Mouse (Mus musculus) left cerebral cortex, postnatal 10 days (tissue): ENCODE measurements around the gene Vwa8. TPM values are rescaled to one million over a fixed set of nuclear protein-coding genes. Genes with fewer than 3 reads are reported as not detected.

Experiments
- DNase-seq, 2 experiments: peaks; one replicate each; pipeline ENCODE4 v3.0.0; 2021 to 2022; ENCODE audit warnings: low spot score in 2 of 2, mixed read lengths in 1 of 2; ENCODE audit errors: extremely low spot score in 1 of 2
- intact Hi-C: fragments of 180-260 bp; cut with DNase I; formaldehyde crosslinking; loops from one replicate; pipeline ENCODE4 v1.15.1; 2025
- total RNA-seq, 2 experiments: library from RNA; stranded (reverse); gene quantifications; 2 replicates each; pipeline ENCODE4 v1.2.3; 2021

The Vwa8 gene
- total RNA-seq, 2 experiments from 2014 or later = 21.6 to 22.0 TPM

GRCm38 (mm10) chr14:79035575-79035974 lies 186.7 kb downstream of the Vwa8 start:
- DNase-seq = no peak
- intact Hi-C loops = no loop called here

GRCm38 (mm10) chr14:79047186-79047585 lies 198.3 kb downstream of the Vwa8 start:
- intact Hi-C loops = no loop called here
- no peak for DNase-seq

- DNase-seq = no peak
- intact Hi-C loops = no loop called here
Observed at GRCm38 (mm10) chr14:79047956-79048355, 199.1 kb downstream of the Vwa8 start.

GRCm38 (mm10) chr14:79049544-79049943 lies 200.7 kb downstream of the Vwa8 start:
- intact Hi-C loops = no loop called here
- DNase-seq = no peak

GRCm38 (mm10) chr14:79065636-79066035 lies 216.8 kb downstream of the Vwa8 start:
- DNase-seq = no peak
- intact Hi-C loops = no loop called here

- intact Hi-C loops = no loop called here
- no peak for DNase-seq
Observed at GRCm38 (mm10) chr14:79069515-79069914, 220.7 kb downstream of the Vwa8 start.

DNA sequence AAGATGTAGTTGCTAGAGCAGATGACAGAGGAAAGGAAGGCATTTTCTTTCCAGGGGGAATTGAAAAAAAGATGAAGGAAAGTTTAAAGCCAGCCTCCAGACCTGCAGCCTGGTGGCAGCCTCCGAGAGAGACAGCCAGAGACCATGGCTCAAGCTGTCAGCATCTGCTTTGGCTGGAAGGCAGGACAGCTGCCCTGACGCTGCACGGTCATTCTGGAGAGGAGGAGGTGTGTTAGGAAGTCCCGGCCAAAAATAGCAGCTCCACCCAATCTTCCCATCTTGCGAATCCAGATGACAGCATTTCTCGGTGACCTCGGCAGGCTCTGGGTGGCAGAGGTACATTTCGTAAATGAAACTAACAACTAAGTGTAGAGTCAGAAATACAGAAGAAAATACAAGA lies 225.9 kb downstream of the Vwa8 start:
- intact Hi-C loops = no loop called here
- DNase-seq = no peak

DNA sequence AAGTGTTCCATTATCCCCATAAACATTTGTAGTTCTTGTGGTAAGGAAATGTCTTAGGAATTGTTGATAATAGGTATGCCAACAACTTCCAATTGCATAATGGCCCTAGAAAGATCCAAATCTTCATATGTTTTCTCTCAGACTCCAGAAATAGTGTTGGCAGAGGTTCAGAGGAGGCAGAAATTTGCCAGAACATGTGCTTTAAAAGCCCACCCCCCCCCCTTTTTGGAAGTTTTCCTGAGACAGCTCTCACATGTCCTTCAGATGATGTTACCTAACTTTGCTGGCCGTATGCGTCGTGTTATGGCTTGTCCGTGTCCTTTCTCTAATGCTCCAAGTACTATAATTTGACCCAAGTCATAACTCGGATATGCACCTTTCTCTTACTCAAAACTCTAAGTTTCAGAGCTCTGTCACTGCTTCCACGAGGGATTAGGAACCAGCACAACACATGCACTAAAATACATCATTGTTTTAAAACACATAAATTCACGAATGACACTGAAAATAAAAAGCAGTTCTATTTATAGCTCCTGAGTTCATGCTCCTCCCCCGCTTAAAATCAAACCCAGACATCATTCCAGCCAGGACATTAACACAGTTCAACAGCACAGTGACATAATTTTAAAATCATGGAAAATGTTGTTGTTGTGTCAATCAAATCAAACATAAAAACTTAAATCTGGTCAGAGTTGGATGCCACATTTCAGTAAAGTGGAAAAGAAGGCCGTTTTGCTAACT lies 227.9 kb downstream of the Vwa8 start:
- intact Hi-C loops = no loop called here
- no peak for DNase-seq

DNA sequence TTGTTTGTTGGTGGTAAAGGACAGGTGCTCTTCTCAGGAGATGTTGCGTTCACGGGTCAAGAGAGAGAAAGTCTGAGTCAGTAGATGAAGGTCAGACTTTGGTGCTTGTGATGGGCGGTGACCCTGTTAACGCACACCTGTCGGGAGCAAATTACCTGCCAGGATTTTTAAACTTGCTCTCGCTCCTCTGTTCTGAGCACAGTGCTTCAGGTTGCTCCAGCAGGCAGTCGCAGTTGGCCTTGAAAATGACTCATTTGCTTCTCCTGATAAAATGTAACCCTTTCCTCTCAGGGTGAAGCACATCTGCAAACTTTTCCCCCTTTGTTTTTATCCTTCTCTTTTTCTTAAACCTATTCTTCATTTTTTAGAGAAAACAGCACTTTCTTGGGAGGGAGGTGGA lies 234.7 kb downstream of the Vwa8 start:
- intact Hi-C loops = no loop called here
- DNase-seq = no peak

GRCm38 (mm10) chr14:79086006-79086405 lies 237.2 kb downstream of the Vwa8 start:
- intact Hi-C loops = no loop called here
- no peak for DNase-seq

- peak; percentile 32 to 57 for DNase-seq
- intact Hi-C loops = no loop called here
Observed at GRCm38 (mm10) chr14:79089464-79089863, 240.6 kb downstream of the Vwa8 start.

DNA sequence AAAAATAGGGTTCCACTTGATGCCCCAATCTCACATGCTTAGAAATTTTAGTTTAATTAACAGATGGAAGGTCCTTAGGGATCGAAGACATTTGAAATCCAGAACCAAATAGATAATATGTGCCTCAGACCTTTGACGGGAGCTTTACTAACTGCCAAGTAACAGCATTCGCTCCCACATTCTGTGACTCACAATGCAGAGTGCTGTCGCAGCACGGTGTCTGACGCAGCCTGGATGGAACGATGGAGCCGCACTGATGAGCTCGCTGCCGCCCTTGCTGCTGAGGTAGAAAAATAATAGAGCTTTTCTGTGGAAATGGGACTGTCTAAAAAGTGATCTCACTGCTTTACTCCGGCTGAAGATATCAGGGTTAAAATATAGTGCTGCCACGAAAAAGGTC lies 248.3 kb downstream of the Vwa8 start:
- intact Hi-C loops = no loop called here
- no peak for DNase-seq

DNA sequence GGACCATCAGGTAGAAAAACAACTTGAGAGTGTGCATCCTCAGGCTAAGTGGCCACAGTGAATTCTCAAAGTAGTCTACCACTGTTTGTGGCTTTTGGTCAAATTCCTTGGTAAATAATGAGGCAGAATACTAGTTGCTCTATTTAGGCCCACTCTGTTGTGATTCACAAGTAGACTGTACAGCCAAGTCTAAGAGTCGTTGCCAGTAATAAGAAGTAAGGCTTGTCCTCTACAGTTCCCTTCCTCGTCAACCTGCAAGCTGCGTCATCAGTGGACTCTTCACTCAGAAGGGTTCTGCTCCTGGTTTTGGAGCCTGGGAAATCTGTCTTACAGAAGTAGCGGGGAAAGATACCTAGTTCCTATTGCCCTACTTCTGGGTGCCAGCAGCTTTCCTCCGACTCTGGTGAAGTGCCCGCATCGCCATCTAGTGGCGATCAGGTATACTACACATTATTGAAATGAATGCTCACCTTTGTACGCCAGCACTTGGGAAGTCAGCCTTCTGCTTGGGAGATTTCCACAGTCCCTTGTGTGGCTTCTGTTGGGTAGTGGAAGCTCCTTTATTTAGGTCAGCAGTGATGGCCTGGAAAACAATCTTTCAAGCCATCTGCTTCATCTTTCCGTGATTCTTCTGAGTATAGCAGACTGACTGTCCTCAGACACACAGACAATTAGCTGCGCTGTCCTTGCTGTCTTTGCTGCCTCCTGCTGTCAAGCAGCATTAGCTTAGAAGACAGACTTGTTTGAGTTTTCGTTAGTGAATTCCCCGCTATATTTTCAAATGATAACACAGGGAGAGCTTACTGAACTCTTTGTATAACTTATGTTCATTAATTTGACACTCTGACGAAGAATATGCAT lies 258.0 kb downstream of the Vwa8 start:
- peak; percentile 81 to 87 for DNase-seq
- intact Hi-C loops = loop anchor here (2.0 to 10.0 kb wide), 4 partner anchors 122 to 438 kb away; partner anchors contain the start of gene Dgkh

DNA sequence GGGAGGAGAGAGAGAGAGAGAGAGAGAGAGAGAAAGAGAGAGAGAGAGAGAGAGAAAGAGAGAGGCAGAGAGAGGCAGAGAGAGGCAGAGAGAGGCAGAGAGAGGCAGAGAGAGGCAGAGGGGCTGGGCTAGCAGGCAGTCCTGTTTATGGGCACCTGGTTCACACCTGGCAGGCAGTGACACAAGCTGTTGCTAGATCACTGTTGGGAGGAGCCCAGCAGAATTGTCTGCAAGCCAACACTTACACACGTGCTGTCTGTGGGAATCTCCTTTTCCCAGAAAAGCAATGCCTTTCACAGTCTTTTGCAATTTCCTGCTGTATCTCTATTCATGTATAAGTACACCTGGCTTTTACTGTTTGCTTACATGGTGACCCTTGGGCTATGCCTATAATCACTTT lies 260.5 kb downstream of the Vwa8 start:
- intact Hi-C loops = loop anchor here (5.0 to 10.0 kb wide), 3 partner anchors 125 to 377 kb away; partner anchors contain the start of gene Dgkh
- DNase-seq = no peak

DNA sequence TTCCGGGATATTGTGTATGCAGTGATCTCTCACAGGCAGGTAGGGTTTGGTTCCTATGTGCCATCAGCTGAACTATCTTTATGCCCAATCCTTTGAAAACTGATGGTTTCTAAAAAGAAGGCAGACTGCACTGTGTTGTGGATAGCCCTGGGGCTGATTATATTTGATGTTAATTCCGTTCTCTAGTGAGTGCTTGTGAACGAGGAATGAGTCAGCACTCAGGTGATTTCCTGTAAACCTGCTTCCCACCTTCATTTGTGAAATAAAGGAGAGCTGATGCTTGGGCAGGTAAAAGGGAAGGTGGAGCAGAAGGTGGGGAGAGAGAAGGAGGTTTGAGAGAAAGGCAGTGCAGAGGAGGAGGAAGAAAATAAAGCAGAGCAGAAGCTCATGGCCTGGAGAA lies 261.2 kb downstream of the Vwa8 start:
- no peak for DNase-seq
- intact Hi-C loops = no loop called here

DNA sequence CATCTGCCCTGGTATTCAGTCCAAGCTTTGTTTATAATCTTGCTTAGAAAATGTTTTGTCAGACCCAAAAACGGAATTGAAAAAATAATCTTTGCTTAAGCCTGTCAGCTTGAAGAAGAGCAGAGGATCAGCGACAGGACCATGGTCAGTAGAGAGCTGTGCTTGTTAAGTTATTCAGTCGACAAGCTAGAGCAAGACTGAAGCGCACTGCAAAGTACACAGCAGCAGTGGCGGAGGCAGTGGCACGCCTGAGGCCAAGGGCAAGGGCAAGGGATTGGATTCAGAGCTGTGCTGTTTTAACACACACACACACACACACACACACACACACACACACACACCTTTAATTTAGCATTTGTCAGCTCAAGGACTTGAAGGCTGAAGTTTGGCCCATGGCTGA lies 263.2 kb downstream of the Vwa8 start:
- DNase-seq = no peak
- intact Hi-C loops = no loop called here

- intact Hi-C loops = no loop called here
- no peak for DNase-seq
Observed at GRCm38 (mm10) chr14:79114526-79115383, 265.9 kb downstream of the Vwa8 start.

- intact Hi-C loops = no loop called here
- DNase-seq = no peak
Observed at GRCm38 (mm10) chr14:79118457-79118856, 269.6 kb downstream of the Vwa8 start.

DNA sequence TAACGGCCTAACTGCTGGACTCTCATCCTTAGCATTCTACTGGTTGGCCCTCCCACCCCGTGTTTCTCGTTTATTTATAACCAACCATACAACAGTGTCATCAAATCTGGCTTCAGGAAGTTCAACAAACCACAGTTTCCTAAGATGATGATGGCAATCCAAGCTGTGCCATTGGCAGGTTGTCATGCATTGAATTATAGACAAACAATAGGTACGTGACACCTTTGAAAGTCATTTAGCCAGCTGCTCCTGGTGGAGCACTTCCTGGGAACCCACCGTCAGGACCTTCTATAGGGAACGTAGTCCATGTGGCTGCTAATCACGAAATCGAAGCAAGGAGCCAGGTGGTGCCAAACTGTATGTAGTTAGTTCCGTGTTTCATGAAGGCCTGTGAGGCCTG lies 270.5 kb downstream of the Vwa8 start:
- DNase-seq = no peak
- intact Hi-C loops = no loop called here
